Mouse (Mus musculus): ENCODE results near the gene Etfdh. TPM values are rescaled to one million over a fixed set of nuclear protein-coding genes. Genes with fewer than 3 reads are reported as not detected.

The Etfdh gene
- 147 TPM for polyA plus RNA-seq (2021)

DNA sequence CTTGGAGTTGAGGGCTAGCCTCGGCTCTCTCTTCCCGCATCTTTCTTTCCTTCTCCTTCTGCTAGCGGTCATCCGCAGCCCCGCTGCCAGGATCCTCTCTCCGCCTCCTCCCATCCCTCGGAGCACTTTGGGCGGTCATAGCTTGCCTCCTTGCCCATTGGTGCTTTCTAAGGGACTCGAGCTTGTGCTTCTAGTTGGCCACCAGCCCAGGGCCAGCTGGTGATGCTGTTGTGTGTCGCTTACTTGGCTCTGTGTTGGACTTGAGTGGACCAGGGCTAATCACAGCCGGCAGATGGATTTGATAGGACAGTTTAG is at the start of gene Etfdh:
Gene Etfdh (minus strand): TSS at position 85 of the 315 bp plus-strand sequence.
- peak; percentile 48 for DNase-seq (ENCODE audit: low read depth, low spot score)
- ChIA-PET POLR2A (no interaction called here), CTCF (interaction anchor here (1.0 to 4.4 kb wide), 8 partner anchors 10 to 182 kb away, joined by 3 to 24 read pairs (median 4); no protein-coding TSS in a partner anchor)
- peak; percentile 58 for ATAC-seq
- no peaks in the 10 kb centered on the region for H3K27me3 ChIP-seq
- no peak for TF ChIP-seq CTCF (IDR thresholded peaks at IDR 0.05)
- in situ Hi-C loops (cut with MboI; ENCODE audit: low pct_unique_long_range_greater_than_20kb) = no loop called here

DNA sequence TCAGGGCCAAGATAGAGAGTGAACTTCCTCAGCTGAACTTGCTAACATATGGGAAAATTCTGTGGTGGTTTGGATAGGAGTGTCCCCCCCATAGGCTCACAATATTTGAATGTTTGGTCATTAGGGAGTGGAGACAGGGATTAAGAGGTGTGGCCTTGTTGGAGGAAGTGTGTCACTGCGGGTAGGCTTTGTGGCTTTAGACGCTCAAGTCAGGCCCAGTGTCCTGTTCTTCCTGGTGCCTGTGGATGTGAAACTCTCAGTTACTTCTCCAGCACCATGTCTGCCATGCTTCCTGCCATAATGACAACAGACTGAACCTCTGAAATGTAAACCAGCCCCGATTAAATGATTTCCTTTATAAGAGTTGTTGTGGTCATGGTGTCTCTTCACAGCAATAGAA is 47.1 kb upstream of the Etfdh start:
- CTCF ChIA-PET = interaction anchor here (1.8 to 7.9 kb wide), 3 partner anchors 18 to 138 kb away, joined by 4 to 114 read pairs (median 31); no protein-coding TSS in a partner anchor
- TF ChIP-seq CTCF (IDR thresholded peaks at IDR 0.05) = no peak
- POLR2A ChIA-PET = interaction anchor here (0.7 kb wide), 1 partner anchor 137 kb away, joined by 5 read pairs; no protein-coding TSS in a partner anchor
- peaks cover under 1% of the 10 kb centered on the region for H3K27me3 ChIP-seq
- ATAC-seq (no peak), DNase-seq (ENCODE audit: low read depth, low spot score) (no peak)
- in situ Hi-C loops (cut with MboI; ENCODE audit: low pct_unique_long_range_greater_than_20kb) = no loop called here

DNA sequence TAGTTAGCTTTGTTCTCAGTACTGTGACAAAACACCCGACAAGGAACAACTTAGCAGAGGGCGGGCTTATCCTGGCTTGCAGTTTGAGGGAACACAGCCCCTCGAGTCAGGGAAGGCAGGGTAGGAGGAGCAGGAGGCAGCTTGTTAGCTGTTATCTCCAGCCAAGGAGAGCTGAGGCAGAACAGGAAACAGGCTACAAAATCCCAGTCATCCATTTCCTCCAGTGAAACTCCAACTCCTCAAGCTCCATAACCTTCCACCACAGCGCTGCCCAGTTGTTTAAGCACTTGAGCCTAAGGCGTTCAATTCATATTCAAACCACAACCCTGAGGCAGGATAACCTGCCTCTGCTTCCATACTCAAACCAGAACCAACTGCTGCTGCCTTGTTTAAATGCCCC is 45.3 kb upstream of the Etfdh start:
- H3K27me3 ChIP-seq = no peaks in the 10 kb centered on the region
- POLR2A ChIA-PET = no interaction called here
- in situ Hi-C loops (cut with MboI; ENCODE audit: low pct_unique_long_range_greater_than_20kb) = no loop called here
- no peak for TF ChIP-seq CTCF (IDR thresholded peaks at IDR 0.05)
- no peak for ATAC-seq
- CTCF ChIA-PET = interaction anchor here (0.9 to 7.9 kb wide), 7 partner anchors 11 to 165 kb away, joined by 3 to 114 read pairs (median 4); no protein-coding TSS in a partner anchor
- DNase-seq (ENCODE audit: low read depth, low spot score) = no peak

DNA sequence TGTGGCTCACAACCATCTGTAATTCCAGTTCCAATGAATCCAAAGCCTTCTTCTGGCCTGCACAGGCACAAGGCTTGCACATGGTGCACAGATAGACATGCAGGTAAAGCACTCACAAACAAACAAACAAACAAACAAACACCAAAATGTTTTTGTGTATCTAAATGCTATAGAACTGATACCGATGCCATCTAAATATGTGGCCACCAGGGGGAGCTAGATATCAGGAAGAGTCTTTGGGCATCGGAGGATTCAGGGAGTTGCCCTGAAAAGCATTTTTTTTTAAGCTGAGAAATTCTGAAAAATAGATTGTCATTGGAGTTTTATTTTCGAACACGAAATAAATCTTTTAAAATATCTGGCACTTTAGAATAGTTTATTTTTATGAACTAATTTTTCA is 43.8 kb upstream of the Etfdh start:
- POLR2A ChIA-PET = interaction anchor here (0.6 kb wide), 1 partner anchor 136 kb away, joined by 3 read pairs; no protein-coding TSS in a partner anchor
- H3K27me3 ChIP-seq = no peaks in the 10 kb centered on the region
- DNase-seq (ENCODE audit: low read depth, low spot score) = peak; percentile 41
- in situ Hi-C loops (cut with MboI; ENCODE audit: low pct_unique_long_range_greater_than_20kb) = no loop called here
- TF ChIP-seq CTCF (IDR thresholded peaks at IDR 0.05) = peak; percentile 84
- CTCF ChIA-PET = interaction anchor here (0.7 to 7.9 kb wide), 22 partner anchors 9 to 395 kb away, joined by 3 to 114 read pairs (median 4); partner anchors contain the start of genes 4930579G24Rik and Etfdh
- no peak for ATAC-seq

DNA sequence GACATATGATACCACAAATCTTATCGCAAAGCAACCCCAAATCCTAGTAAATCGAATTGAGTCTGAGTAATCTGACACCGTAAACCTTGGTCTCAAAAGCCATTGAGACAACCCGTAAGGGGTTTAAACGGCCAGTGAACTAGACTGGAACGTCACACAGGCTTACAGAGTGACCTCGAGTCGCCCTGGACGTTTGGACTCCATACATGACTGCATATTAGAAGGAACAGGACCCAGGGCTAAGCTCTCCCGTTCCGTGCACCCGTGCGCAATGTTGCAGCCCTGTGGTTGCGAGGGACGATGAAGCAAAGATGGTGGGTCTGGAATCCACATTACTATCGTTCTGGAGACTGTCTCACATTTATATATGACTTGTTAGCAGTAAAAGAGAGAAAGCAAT is 42.9 kb upstream of the Etfdh start:
- in situ Hi-C loops (cut with MboI; ENCODE audit: low pct_unique_long_range_greater_than_20kb) = no loop called here
- CTCF ChIA-PET = interaction anchor here (0.9 to 7.9 kb wide), 14 partner anchors 8 to 396 kb away, joined by 3 to 114 read pairs (median 5); partner anchors contain the start of genes 4930579G24Rik and Etfdh
- no peak for TF ChIP-seq CTCF (IDR thresholded peaks at IDR 0.05)
- POLR2A ChIA-PET = no interaction called here
- H3K27me3 ChIP-seq = no peaks in the 10 kb centered on the region
- DNase-seq (ENCODE audit: low read depth, low spot score) = no peak
- ATAC-seq = no peak

DNA sequence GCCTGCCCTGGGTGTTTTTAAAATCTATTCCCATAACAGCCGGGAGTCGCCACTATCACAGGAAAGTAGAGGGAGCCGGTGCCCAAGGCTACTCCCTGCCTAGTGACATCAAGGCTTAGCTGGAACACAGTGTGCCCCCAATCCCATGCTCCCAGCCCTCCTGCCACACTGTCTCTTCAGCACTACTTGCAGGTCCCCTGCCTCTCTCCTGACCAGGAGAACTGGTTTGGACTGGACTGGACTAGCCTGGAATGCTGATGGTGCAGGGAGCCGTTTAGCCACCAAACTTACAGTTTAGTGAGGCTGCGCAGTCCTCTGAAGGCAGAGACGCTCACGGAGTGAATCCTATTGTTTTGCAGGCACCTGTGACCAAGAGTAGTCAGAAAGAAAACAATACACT is 41.3 kb upstream of the Etfdh start:
- CTCF ChIA-PET = interaction anchor here (6.9 to 7.9 kb wide), 2 partner anchors 139 to 144 kb away, joined by 31 to 114 read pairs; no protein-coding TSS in a partner anchor
- POLR2A ChIA-PET = no interaction called here
- DNase-seq (ENCODE audit: low read depth, low spot score) = no peak
- no peak for ATAC-seq
- TF ChIP-seq CTCF (IDR thresholded peaks at IDR 0.05) = no peak
- H3K27me3 ChIP-seq = peaks cover 9% of the 10 kb centered on the region
- in situ Hi-C loops (cut with MboI; ENCODE audit: low pct_unique_long_range_greater_than_20kb) = no loop called here

DNA sequence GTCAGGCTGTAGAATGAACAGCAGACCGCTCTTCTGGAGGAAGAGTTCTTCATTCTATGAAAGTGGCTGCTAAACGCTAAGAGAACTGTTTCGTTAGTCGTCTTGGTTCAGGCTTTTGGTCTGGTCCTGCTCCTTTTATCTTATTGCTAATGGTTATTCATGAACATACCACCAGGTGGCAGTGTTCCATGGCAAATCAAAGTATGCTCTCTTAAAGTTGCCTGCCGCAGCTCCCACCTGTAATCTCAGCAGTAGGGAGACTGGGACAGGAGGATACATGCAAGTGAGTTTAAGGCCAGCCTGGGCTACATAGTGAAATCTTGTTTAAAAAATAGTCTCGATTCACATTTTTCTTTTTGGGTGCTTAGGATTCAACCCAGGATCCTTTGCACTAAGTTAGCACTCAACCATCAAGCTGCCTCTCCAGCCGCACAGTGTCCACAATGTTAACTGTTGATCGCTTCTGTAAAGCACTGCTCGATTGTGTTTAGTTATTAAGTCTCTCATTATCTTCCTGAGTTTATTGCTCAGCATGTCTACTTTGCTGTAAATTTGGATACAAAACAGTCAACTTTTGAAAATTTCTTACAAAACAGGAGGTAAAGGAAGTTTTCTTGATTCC is 35.6 kb upstream of the Etfdh start:
- ChIA-PET POLR2A (no interaction called here), CTCF (interaction anchor here (1.0 to 2.3 kb wide), 12 partner anchors 8 to 169 kb away, joined by 3 to 22 read pairs (median 6); partner anchors contain the start of genes 4930579G24Rik and Etfdh)
- peak; percentile 42 for DNase-seq (ENCODE audit: low read depth, low spot score)
- in situ Hi-C loops (cut with MboI; ENCODE audit: low pct_unique_long_range_greater_than_20kb) = loop anchor here (5.0 kb wide), 2 partner anchors 147 to 397 kb away; no protein-coding TSS in a partner anchor
- H3K27me3 ChIP-seq = peaks cover 19% of the 10 kb centered on the region
- ATAC-seq = peak; percentile 89
- peak; percentile 84 for TF ChIP-seq CTCF (IDR thresholded peaks at IDR 0.05)

DNA sequence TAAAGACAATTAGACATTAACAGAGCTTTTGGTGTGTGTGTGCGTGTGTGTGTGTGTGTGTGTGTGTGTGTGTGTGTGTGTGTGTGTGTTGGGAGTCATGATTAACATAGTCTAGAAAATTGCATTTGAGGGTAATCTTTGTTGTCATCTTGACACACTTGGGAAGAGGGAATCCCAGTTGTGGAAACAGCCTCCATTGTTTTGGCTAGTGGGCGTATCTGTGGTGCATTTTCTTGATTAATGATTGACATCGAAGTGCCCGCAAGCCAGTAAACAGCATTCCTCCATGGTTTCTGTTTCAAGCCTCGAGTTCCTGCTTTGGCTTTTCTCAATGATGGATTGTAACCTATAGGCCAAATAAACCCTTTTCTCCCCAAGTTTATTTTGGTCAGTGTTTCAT is 27.4 kb upstream of the Etfdh start:
- TF ChIP-seq CTCF (IDR thresholded peaks at IDR 0.05) = no peak
- DNase-seq (ENCODE audit: low read depth, low spot score) = peak; percentile 28
- peaks cover 22% of the 10 kb centered on the region for H3K27me3 ChIP-seq
- CTCF ChIA-PET = interaction anchor here (0.6 to 1.4 kb wide), 3 partner anchors 9 to 157 kb away, joined by 3 to 4 read pairs (median 3); no protein-coding TSS in a partner anchor
- in situ Hi-C loops (cut with MboI; ENCODE audit: low pct_unique_long_range_greater_than_20kb) = no loop called here
- POLR2A ChIA-PET = no interaction called here
- ATAC-seq = no peak

DNA sequence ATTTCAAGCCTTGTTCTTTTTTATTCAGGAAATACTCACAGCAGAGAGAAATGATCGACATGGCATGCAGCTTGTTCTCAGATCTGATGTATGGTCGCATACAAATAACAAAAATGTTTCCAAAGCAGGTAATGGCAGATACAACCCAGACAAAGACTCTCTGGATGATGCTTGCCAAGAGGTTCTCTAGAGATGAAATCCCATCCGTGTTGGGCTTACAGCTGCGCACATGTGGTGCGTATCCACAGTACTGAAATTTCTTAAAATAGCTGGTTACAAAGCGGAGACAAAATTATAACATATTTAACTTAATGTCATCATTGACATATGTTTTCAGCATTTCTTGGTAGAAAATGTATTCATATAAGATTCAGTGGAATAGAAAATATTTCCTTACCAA is 22.8 kb upstream of the Etfdh start:
- peaks cover 33% of the 10 kb centered on the region for H3K27me3 ChIP-seq
- no peak for ATAC-seq
- in situ Hi-C loops (cut with MboI; ENCODE audit: low pct_unique_long_range_greater_than_20kb) = no loop called here
- ChIA-PET CTCF (interaction anchor here (0.9 kb wide), 1 partner anchor 24 kb away, joined by 3 read pairs; the partner anchor contains the start of gene 4930579G24Rik), POLR2A (no interaction called here)
- TF ChIP-seq CTCF (IDR thresholded peaks at IDR 0.05) = no peak
- no peak for DNase-seq (ENCODE audit: low read depth, low spot score)

DNA sequence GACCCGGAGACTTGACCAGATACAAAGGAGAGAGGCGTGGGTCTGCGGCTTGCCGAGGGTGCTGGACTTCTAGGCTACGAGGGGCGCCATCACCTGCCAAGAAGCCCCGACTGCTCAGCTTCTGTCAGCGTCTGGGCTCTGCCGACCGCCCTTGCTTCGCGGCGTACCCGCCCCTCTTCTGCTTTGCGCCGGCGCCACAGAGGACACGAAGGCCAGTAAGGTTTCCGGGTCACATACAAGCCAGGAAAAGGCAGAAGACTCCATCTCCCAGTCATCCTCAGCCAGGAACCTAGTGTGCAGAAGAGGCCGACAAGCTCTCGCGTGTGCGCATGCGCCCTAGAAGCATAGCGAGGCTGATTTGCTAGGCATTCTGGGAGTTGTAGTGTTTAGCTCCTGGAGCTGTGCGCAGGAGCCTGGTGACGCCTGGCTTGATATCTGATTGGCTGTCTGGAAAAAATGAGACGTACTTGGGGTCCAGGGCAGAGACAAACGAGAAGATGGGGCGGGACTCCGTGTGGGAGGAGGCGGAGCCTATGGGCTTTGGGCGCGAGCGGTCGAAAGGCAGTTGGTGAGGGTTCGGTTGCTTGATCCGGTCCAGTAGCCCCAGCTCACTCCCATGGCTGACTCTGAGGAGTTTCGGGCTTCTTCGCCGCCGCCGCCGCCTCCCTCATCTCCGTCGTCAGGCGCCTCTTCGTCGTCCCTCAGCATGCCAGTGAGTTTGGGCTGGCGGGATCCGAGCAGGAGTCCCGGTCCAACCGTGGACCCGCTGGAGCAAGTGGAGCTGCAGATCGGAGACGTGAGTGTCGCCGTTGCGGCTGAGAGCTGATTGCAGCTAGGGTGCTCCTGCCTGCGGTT is 512 bp downstream of the Etfdh start, which contains the start of gene 4930579G24Rik:
Gene 4930579G24Rik (plus strand): TSS at position 519 of the 855 bp plus-strand sequence.
- no peaks in the 10 kb centered on the region for H3K27me3 ChIP-seq
- ATAC-seq (peak; percentile 99), DNase-seq (ENCODE audit: low read depth, low spot score) (peak; percentile 100)
- POLR2A ChIA-PET = interaction anchor here (0.7 kb wide), 1 partner anchor 149 kb away, joined by 3 read pairs; no protein-coding TSS in a partner anchor
- in situ Hi-C loops (cut with MboI; ENCODE audit: low pct_unique_long_range_greater_than_20kb) = no loop called here
- CTCF ChIA-PET = interaction anchor here (1.0 to 2.5 kb wide), 7 partner anchors 9 to 183 kb away, joined by 3 to 6 read pairs (median 4); no protein-coding TSS in a partner anchor
- TF ChIP-seq CTCF (IDR thresholded peaks at IDR 0.05) = no peak

Measured in Patski (cell line).